Mouse (Mus musculus): ENCODE measurements around the gene Atg4d. TPM values are rescaled to one million over a fixed set of nuclear protein-coding genes. Genes with fewer than 3 reads are reported as not detected.
A peak's percentile ranks its signal among the peaks of the same experiment; 100 is the strongest.
"Not testable (repeated sequence)": the region's sequence is repeated elsewhere in the genome, so short reads cannot be mapped to it uniquely, and the experiment has no call there.

Atg4d gene
- polyA plus RNA-seq, 1 experiment from 2014 or later, result 55.3 TPM

DNA sequence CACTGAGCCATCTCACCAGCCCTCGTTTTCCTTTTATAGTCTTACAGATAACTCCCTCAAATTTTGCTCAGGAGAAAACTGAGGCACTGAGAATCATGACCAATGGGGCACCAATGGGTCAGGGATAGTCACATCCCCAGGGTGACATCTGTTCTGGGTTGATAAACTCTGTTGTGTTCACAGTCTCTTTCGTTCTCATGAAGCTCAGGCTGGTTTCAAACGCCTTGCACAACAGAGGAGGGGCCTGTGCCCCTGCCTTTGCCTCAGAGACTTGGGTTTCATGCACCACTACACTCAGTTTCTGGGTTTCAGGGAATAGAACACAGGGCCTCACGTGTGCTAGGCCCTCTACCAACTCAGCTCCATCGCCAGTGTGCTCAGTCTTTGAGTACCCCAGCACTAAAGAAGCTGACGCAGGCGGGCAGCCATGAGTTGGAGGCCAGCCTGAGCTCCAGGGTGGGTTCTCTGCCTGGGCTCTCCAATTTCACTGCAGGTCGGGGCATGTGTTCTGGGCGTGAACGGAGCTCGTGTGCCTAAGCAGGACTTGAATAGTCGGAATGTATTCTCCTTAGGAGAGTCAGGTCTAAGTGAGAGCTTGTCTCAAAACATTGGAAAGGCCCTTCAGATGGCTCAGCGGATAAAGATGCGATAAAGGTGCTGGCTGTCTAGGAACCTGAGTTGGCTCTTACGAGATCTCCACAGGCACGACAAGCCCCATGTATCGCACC lies 657 bp upstream of the Atg4d start:
- H3K36me3 ChIP-seq, result peaks cover 24% of the 10 kb centered on the region
- no peak for ATAC-seq

DNA sequence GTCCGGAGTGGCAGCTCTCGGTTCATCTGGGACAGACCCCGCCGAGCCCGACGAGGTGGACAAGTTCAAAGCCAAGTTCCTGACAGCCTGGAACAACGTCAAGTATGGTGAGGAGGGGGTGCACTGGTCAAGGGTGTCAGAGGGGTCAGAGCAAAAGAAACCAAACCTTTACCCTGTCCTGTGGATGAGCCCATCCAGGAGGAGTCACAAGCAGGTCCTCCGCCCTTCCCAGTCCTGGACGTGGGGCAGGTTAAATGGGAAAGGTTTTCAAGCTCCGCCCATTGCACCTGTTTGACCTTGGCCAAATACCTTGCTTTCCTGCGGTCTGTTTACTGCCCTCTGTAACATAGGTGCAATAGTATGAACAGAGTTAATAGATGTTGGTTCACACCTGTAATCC lies 518 bp downstream of the Atg4d start:
- H3K27me3 ChIP-seq, result no peaks in the 10 kb centered on the region
- H3K9ac ChIP-seq (replicated peaks), result peak overlapping the region; percentile 82
- no peak; the same call in none of the 2 replicates for ATAC-seq
- H3K4me3 ChIP-seq (replicated peaks), result peak overlapping the region; percentile 72
- H3K4me2 ChIP-seq (replicated peaks), result peak overlapping the region; percentile 93
- 0 out of 2 replicates have a peak overlapping the region, but pooled peaks have one; percentile 67 for H3K27ac ChIP-seq
- H3K4me1 ChIP-seq (replicated peaks), result peaks cover 25% of the 10 kb centered on the region
- 7% methylated on average over 11 of the region's 11 CpGs for WGBS
- no peaks in the 10 kb centered on the region for H3K9me3 ChIP-seq
- peaks cover 36% of the 10 kb centered on the region for H3K36me3 ChIP-seq

More for the DNA sequence above, 657 bp upstream of the Atg4d start:
- peaks cover 7% of the 10 kb centered on the region; the same call in 1 of the 2 replicates for H3K27me3 ChIP-seq
- H3K4me2 ChIP-seq (replicated peaks), result peak overlapping the region; percentile 93
- WGBS, result 15% methylated on average over 17 of the region's 17 CpGs
- no peaks in the 10 kb centered on the region for H3K9me3 ChIP-seq
- H3K4me1 ChIP-seq (replicated peaks), result peaks cover 25% of the 10 kb centered on the region
- peak overlapping the region; percentile 82 for H3K9ac ChIP-seq (replicated peaks)
- H3K27ac ChIP-seq, result peak overlapping the region; percentile 80
- H3K4me3 ChIP-seq (replicated peaks), result peak overlapping the region; percentile 72

DNA sequence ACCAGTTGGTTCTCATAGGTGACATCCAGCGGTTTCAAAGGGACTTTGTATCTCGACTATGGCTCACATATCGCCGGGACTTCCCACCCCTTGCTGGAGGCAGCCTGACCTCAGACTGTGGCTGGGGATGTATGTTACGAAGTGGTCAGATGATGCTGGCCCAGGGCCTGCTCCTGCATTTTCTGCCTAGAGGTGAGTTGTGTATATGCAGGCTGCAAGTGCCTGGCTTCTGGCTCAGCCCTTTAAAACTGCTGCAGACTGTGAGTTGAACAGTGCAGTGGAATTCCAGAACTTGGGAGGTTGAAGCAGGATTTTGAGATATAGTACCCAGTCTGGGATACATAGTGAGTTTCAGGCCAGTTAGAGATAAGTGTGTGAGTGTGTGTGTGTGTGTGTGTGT lies 1.8 kb downstream of the Atg4d start:
- ATAC-seq, result no peak
- WGBS, result 89% methylated on average over 5 of the region's 5 CpGs
- no peak overlapping the region; the same call in 1 of the 2 replicates for H3K9ac ChIP-seq (replicated peaks)

DNA sequence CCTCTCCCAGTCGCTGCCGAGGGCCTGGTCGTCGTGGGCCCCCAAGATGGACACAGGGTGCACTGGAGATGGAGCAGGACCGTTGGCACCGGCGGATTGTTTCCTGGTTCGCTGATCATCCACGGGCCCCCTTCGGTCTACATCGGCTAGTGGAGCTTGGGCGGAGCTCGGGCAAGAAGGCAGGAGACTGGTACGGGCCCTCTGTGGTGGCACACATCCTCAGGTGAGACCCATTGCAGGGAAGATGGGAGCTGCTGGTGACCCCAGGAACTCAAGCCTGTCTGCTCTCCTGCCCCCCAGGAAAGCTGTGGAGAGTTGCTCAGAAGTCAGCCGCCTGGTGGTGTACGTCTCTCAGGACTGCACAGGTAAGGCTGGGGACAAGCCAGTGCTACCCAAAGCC lies 3.2 kb downstream of the Atg4d start:
- 93% methylated on average over 16 of the region's 16 CpGs for WGBS
- no peak for ATAC-seq
- Histone ChIP-seq H3K4me2 (replicated peaks) (no peak overlapping the region), H3K36me3 (peaks cover 63% of the 10 kb centered on the region), H3K9me3 (no peaks in the 10 kb centered on the region), H3K4me3 (replicated peaks) (no peak overlapping the region), H3K4me1 (replicated peaks) (peaks cover 25% of the 10 kb centered on the region), H3K27me3 (no peaks in the 10 kb centered on the region), H3K9ac (replicated peaks) (no peak overlapping the region), H3K27ac (no peak overlapping the region)

More for the DNA sequence above, 1.8 kb downstream of the Atg4d start:
- no peak overlapping the region for H3K27ac ChIP-seq
- peaks cover 49% of the 10 kb centered on the region for H3K36me3 ChIP-seq
- H3K27me3 ChIP-seq, result no peaks in the 10 kb centered on the region
- H3K4me2 ChIP-seq (replicated peaks), result peak overlapping the region; percentile 93
- 0 out of 2 replicates have a peak overlapping the region, but pooled peaks have one; percentile 0 for H3K4me3 ChIP-seq (replicated peaks)
- H3K4me1 ChIP-seq (replicated peaks), result peaks cover 25% of the 10 kb centered on the region
- no peaks in the 10 kb centered on the region for H3K9me3 ChIP-seq

DNA sequence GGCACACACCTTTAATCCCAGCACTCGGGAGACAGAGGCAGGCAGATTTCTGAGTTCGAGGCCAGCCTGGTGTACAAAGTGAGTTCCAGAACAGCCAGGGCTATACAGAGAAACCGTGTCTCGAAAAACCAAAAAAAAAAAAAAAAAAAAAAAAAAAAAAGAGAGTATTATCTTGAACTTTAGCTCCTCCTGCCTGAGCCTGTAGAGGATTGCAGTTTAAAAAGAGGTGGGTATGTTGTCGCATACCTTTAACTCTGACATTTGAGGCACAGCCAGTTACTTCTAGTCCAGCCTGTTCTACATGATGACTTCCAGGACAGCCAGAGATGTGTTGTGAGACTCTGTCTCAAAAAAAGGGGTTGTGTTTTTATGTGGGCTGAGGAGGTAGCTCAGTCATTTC lies 4.5 kb downstream of the Atg4d start:
- not testable (repeated sequence) for ATAC-seq; H3K27ac ChIP-seq; H3K9ac ChIP-seq (replicated peaks); H3K27me3 ChIP-seq; H3K9me3 ChIP-seq; H3K4me2 ChIP-seq (replicated peaks); H3K4me3 ChIP-seq (replicated peaks)
- peaks cover 76% of the 10 kb centered on the region for H3K36me3 ChIP-seq
- WGBS, result 89% methylated on average over 5 of the region's 5 CpGs
- H3K4me1 ChIP-seq (replicated peaks), result peaks cover 21% of the 10 kb centered on the region

DNA sequence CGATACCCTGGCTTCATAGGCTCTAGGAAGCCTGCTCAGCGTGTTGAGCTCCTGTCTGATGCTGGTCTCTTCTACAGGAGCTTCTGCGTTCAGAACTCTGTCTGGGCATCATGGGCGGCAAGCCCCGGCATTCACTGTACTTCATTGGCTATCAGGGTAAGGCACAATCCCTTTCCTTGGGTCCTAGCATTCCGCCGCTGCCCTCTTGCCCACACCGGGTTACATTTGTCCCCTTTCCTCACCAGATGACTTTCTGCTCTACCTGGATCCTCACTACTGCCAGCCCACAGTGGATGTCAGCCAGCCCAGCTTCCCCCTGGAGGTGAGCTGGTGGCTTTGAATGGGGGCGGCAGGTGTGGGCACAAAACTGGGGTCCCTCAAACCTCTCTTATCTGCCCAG lies 7.3 kb downstream of the Atg4d start:
- Histone ChIP-seq H3K4me1 (replicated peaks) (no peaks in the 10 kb centered on the region), H3K4me3 (replicated peaks) (no peak overlapping the region), H3K27me3 (no peaks in the 10 kb centered on the region), H3K9ac (replicated peaks) (no peak overlapping the region), H3K9me3 (no peaks in the 10 kb centered on the region), H3K4me2 (replicated peaks) (no peak overlapping the region), H3K36me3 (peaks cover 97% of the 10 kb centered on the region), H3K27ac (no peak overlapping the region)
- 96% methylated on average over 9 of the region's 9 CpGs for WGBS
- ATAC-seq, result no peak

DNA sequence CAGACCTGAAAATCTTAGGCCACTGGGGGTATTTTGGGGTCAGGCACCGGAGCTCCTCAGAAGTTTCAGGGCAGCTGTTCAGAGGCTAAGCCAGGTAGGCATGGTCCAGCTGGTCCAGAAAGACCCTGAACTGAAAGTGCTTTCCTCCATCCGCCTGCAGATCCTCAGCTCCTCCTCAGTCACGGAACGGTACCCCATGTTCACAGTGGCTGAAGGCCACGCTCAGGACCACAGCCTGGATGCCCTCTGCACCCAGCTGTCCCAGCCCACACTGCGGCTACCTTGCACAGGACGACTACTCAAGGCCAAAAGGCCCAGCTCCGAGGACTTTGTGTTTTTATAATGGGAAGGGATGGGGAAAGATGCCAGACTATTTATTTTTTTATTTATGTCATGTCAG lies 8.0 kb downstream of the Atg4d start:
- no peaks in the 10 kb centered on the region for H3K4me1 ChIP-seq (replicated peaks)
- H3K27ac ChIP-seq, result no peak overlapping the region
- no peak overlapping the region for H3K4me3 ChIP-seq (replicated peaks)
- no peak overlapping the region for H3K9ac ChIP-seq (replicated peaks)
- no peaks in the 10 kb centered on the region for H3K9me3 ChIP-seq
- 85% methylated on average over 8 of the region's 8 CpGs for WGBS
- H3K27me3 ChIP-seq, result no peaks in the 10 kb centered on the region
- no peak for ATAC-seq
- no peak overlapping the region for H3K4me2 ChIP-seq (replicated peaks)
- peaks cover 100% of the 10 kb centered on the region for H3K36me3 ChIP-seq

DNA sequence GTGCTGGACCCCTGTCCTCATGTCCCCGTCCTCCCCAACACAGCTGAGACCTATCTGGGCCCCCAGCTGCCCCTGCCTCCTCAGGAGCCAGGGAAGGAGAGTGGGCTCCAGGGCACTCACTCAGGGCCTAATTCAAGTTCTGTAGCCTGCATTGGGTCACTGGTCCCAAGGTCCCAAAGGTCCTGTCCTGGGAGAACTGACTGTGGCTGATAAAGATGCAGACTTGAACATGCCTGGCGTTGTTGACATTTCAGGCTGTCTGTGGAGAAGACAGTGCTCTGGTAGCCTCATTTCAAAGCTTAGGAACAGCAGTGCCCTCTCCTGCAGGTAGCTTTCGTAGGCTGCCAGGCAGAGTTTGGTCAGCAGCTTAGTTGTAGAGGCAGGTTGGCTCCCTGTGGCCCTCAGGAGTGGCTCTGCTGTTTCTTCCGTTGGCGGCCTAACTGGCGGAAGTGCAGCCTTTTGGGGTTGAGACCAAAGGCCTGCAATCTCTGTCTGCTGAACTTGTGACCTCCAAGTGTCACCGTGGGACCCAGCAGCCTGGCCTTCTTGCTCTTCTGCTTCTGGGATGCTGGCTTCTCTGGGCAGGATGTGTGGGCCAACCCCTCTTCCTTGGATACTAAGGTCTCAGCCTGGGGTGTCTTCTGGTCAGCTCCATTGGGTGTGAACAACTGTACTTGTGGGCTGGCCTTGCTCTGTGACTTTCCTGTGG lies 8.6 kb downstream of the Atg4d start:
- Histone ChIP-seq H3K9ac (replicated peaks) (no peak overlapping the region), H3K27me3 (no peaks in the 10 kb centered on the region), H3K4me3 (replicated peaks) (no peak overlapping the region), H3K4me2 (replicated peaks) (no peak overlapping the region), H3K27ac (no peak overlapping the region), H3K9me3 (no peaks in the 10 kb centered on the region), H3K4me1 (replicated peaks) (no peaks in the 10 kb centered on the region), H3K36me3 (peaks cover 98% of the 10 kb centered on the region)
- WGBS, result 84% methylated on average over 7 of the region's 7 CpGs
- no peak for ATAC-seq

DNA sequence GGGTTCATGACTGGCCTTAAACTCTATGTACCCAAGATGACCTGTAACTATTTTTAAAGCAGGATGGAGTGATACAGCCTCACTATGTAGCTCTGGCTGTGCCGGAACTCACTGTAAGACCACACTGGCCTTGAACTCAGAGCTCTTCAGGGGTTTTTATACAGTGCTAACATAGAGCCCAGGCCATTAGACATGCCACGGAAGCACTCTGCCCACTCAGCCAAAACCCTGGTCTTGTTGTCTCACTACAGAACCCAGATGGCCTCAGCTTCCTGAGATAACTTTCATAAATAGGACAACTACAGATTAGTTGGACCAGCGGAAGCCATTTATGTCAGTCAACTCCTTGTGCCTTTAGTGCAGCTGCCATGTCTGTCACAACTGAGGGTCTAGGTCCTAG lies 9.2 kb downstream of the Atg4d start:
- H3K4me1 ChIP-seq (replicated peaks), result no peaks in the 10 kb centered on the region
- ATAC-seq, result no peak
- H3K9ac ChIP-seq (replicated peaks), result no peak overlapping the region
- no peak overlapping the region for H3K4me2 ChIP-seq (replicated peaks)
- H3K36me3 ChIP-seq, result peaks cover 98% of the 10 kb centered on the region
- no peak overlapping the region for H3K4me3 ChIP-seq (replicated peaks)
- 97% methylated on average over 3 of the region's 3 CpGs for WGBS
- H3K9me3 ChIP-seq, result no peaks in the 10 kb centered on the region
- no peak overlapping the region for H3K27ac ChIP-seq
- no peaks in the 10 kb centered on the region for H3K27me3 ChIP-seq

DNA sequence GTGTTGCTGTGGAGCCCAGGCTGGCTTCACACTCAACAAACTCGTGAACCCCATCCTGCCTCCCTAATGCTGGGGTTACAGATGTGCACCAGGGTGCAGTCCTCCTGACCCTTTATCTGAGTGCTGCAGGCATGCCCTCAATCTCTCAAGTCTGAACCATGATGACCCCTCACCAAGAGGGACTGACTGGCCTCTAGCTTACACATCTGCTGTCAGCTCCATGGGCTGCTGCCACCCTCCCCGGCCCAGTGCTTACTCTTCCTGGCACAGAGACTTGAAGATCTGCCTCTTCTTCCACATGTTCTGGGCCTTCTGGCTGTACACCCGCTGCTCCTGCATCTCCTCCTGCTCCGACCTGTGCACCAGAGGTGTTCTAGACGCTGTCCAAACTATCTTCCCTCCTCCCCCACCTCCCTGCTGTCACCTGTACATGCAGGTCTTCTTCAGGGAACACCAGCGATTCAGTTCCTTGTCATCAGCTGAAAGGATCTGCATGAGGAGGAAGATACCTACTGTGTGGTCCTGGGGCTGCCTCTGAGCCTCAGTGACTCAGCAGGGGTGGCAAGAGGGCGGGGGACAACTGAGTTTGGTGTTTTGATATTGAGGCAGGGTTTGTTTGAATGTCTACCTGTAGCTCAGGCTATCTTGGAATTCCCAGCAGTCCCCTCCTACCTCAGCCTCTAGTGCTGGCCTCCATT lies 10.1 kb downstream of the Atg4d start:
- Histone ChIP-seq H3K36me3 (peaks cover 98% of the 10 kb centered on the region), H3K4me2 (replicated peaks) (no peak overlapping the region), H3K9me3 (no peaks in the 10 kb centered on the region), H3K4me3 (replicated peaks) (no peak overlapping the region), H3K9ac (replicated peaks) (no peak overlapping the region), H3K27ac (no peak overlapping the region), H3K4me1 (replicated peaks) (no peaks in the 10 kb centered on the region), H3K27me3 (no peaks in the 10 kb centered on the region)
- ATAC-seq, result no peak
- WGBS, result 92% methylated on average over 7 of the region's 7 CpGs

DNA sequence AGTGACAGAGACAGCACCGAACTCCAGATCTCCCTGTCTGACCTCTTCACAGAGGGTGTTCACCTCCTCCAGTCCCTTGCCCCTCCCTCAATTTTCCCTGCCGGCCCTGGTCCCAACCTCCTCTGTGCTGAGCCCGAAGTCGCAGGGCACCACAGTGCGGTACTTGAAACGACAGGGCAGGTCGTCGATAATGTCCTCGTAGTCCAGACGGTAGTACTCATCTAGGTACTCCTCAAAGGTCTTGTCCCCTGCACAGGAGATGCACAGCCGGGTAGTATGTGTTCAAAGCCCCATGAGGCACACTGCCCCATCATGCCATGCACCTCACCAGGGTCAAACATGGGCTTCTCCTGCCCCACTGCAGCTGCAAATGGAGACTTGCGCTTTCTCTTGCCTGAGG lies 10.6 kb downstream of the Atg4d start:
- H3K4me3 ChIP-seq (replicated peaks), result no peak overlapping the region
- peaks cover 97% of the 10 kb centered on the region for H3K36me3 ChIP-seq
- 92% methylated on average over 12 of the region's 12 CpGs for whole genome bisulfite sequencing
- H3K4me1 ChIP-seq (replicated peaks), result no peaks in the 10 kb centered on the region
- H3K4me2 ChIP-seq (replicated peaks), result no peak overlapping the region
- H3K27me3 ChIP-seq, result no peaks in the 10 kb centered on the region
- no peak for ATAC-seq
- H3K27ac ChIP-seq, result no peak overlapping the region
- H3K9me3 ChIP-seq, result no peaks in the 10 kb centered on the region
- no peak overlapping the region for H3K9ac ChIP-seq (replicated peaks)

DNA sequence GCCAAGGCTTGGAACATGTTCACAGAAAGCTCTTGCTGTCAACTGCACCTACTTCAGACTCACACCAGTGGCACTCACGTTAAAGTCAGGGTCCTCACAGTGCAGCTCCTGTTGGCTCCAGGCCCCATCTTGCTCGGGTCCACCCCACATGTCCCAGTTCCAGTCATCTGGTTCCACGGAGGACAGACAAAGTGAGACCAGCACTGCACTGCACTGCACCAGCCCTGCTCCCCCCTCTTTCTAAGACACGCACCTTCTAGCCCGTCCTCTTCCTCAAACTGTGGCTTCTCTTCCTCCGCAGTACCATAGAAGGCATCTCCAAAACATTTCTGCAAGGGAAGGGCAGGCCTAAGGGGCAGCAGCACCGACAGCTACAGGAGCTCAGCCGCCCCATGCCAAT lies 11.2 kb downstream of the Atg4d start:
- no peaks in the 10 kb centered on the region for H3K9me3 ChIP-seq
- peaks cover 97% of the 10 kb centered on the region for H3K36me3 ChIP-seq
- H3K27me3 ChIP-seq, result no peaks in the 10 kb centered on the region
- H3K9ac ChIP-seq (replicated peaks), result no peak overlapping the region
- H3K4me1 ChIP-seq (replicated peaks), result no peaks in the 10 kb centered on the region
- H3K27ac ChIP-seq, result no peak overlapping the region
- WGBS, result 89% methylated on average over 8 of the region's 8 CpGs
- 0 out of 2 replicates have a peak, but pooled peaks have one; percentile 22 for ATAC-seq
- no peak overlapping the region for H3K4me3 ChIP-seq (replicated peaks)
- no peak overlapping the region for H3K4me2 ChIP-seq (replicated peaks)
